Mouse (Mus musculus) heart, postnatal 10 days (tissue): ENCODE data around the gene Tmem199. TPM values are rescaled to one million over a fixed set of nuclear protein-coding genes. Genes with fewer than 3 reads are reported as not detected.
"Not testable (repeated sequence)": the region's sequence is repeated elsewhere in the genome, so short reads cannot be mapped to it uniquely, and the experiment has no call there.

ENCODE experiments used
- DNase-seq, 2 experiments: peaks; one replicate each; pipeline ENCODE4 v3.0.0; 2021
- intact Hi-C: fragments of 180-260 bp; cut with DNase I; formaldehyde crosslinking; loops from one replicate; pipeline ENCODE4 v1.15.1; 2025
- total RNA-seq, 2 experiments: library from RNA; stranded (reverse); gene quantifications; 2 replicates each; pipeline ENCODE4 v1.2.3; 2021

Tmem199 gene
- total RNA-seq = 10 to 100 TPM; 14.9 to 16.6 TPM

GRCm38 (mm10) chr11:78512025-78512957 is at the start of gene Tmem199, which contains the start of gene Poldip2:
Gene Tmem199 (minus strand): TSS chr11:78512172.
Gene Poldip2 (plus strand): TSS chr11:78512193.
- peak; percentile 92 to 93 for DNase-seq
- intact Hi-C loops = no loop called here

GRCm38 (mm10) chr11:78560447-78560846 is 48.5 kb upstream of the Tmem199 start:
- intact Hi-C loops = loop anchor here (1.0 kb wide), 1 partner anchor 268 kb away; no protein-coding TSS in a partner anchor
- DNase-seq = peak; percentile 81 to 84

- no peak for DNase-seq
- intact Hi-C loops = no loop called here
These were observed 45.3 kb upstream of the Tmem199 start for GRCm38 (mm10) chr11:78557241-78557640.

- intact Hi-C loops = no loop called here
- DNase-seq = no peak
These were observed 44.1 kb upstream of the Tmem199 start for GRCm38 (mm10) chr11:78556070-78556469.

- DNase-seq = peak in 1 of 2 experiments; percentile 34
- intact Hi-C loops = no loop called here
These were observed 43.7 kb upstream of the Tmem199 start for GRCm38 (mm10) chr11:78555623-78556022.

- intact Hi-C loops = no loop called here
- no peak for DNase-seq
These were observed 39.1 kb upstream of the Tmem199 start for GRCm38 (mm10) chr11:78551059-78551398.

GRCm38 (mm10) chr11:78550168-78551058 is 38.4 kb upstream of the Tmem199 start, which contains the start of gene Tmem97:
Gene Tmem97 (minus strand): TSS chr11:78550777.
- intact Hi-C loops = no loop called here

GRCm38 (mm10) chr11:78549491-78549987 is 37.6 kb upstream of the Tmem199 start:
- no peak for DNase-seq
- intact Hi-C loops = no loop called here

More at GRCm38 (mm10) chr11:78550168-78551058, 38.4 kb upstream of the Tmem199 start, which contains the start of gene Tmem97:
- DNase-seq = peak; percentile 97

GRCm38 (mm10) chr11:78547718-78548460 is 35.9 kb upstream of the Tmem199 start:
- intact Hi-C loops = no loop called here
- DNase-seq = no peak

- intact Hi-C loops = no loop called here
- no peak for DNase-seq
These were observed 33.2 kb upstream of the Tmem199 start for GRCm38 (mm10) chr11:78545181-78545580.

- intact Hi-C loops = no loop called here
- DNase-seq = no peak
These were observed 32.6 kb upstream of the Tmem199 start for GRCm38 (mm10) chr11:78544449-78545111.

- intact Hi-C loops = no loop called here
- DNase-seq = no peak
These were observed 28.4 kb upstream of the Tmem199 start for GRCm38 (mm10) chr11:78540358-78540757.

GRCm38 (mm10) chr11:78536690-78537084 is 24.7 kb upstream of the Tmem199 start:
- intact Hi-C loops = no loop called here
- DNase-seq = no peak

GRCm38 (mm10) chr11:78536080-78536689 is 24.2 kb upstream of the Tmem199 start, which contains the start of the genes Tnfaip1 and Ift20:
Gene Tnfaip1 (minus strand): TSS chr11:78536332.
Gene Ift20 (plus strand): TSS chr11:78536361.
- DNase-seq = peak; percentile 99
- intact Hi-C loops = no loop called here

GRCm38 (mm10) chr11:78535376-78536079 is 23.6 kb upstream of the Tmem199 start:
- intact Hi-C loops = no loop called here
- peak; percentile 66 to 69 for DNase-seq

GRCm38 (mm10) chr11:78534516-78534915 is 22.5 kb upstream of the Tmem199 start:
- no peak for DNase-seq
- intact Hi-C loops = no loop called here

GRCm38 (mm10) chr11:78531515-78531914 is 19.5 kb upstream of the Tmem199 start:
- intact Hi-C loops, DNase-seq: not testable (repeated sequence)

GRCm38 (mm10) chr11:78531046-78531445 is 19.1 kb upstream of the Tmem199 start:
- intact Hi-C loops = no loop called here
- peak; percentile 75 to 76 for DNase-seq
